Mouse (Mus musculus): ENCODE measurements around the gene Wrap73. TPM values are rescaled to one million over a fixed set of nuclear protein-coding genes. Genes with fewer than 3 reads are reported as not detected.

Gene Wrap73
- polyA plus RNA-seq, 1 experiment from 2014 or later: 17.3 TPM

DNA sequence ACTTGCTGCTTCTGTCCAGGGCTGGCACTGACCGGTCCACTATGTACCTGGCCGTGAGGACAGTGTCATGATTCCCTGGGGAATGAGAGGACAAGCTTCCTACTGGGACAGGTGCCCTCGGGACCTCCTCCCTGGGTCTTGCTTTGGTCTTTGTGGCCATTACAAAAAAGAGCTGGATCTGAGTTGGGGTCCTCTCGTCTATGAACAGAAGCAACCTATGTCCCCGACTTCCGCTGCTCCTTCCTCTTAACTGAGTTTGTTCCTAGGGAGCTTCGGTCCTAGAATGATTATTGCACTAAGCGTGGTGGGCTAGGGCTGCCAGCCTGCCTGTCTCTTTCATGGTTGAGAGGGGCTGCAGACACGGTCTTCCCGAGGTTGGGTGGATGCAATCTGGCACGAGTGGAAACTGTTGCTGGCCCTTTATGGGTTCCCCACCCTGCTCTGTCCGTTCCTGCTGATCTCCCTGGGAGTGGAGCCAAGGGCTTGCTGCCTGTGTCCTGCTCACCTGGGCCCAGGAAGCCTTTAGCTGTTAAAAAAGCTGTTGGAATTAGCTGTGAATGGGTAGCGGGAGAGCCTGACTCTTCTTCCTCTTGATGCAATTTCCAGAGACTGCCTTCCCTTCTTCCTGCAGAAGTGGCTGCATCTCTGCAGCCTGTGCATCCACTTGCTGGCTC, 29.9 kb downstream of the Wrap73 start:
- Histone ChIP-seq H3K4me2 (replicated peaks; ENCODE audit: low read depth) (peak overlapping the region; percentile 68), H3K4me1 (replicated peaks; ENCODE audit: control insufficient read depth, insufficient read depth) (peaks cover 4% of the 10 kb centered on the region; the same call in 1 of the 2 replicates), H3K9ac (ENCODE audit: low read length) (no peak overlapping the region), H3K9me3 (ENCODE audit: control insufficient read depth, low read length) (no peaks in the 10 kb centered on the region), H3K27ac (replicated peaks) (no peak overlapping the region), H3K36me3 (ENCODE audit: control insufficient read depth, insufficient read depth, low read length) (no peaks in the 10 kb centered on the region), H3K27me3 (ENCODE audit: control insufficient read depth, insufficient read depth, low read length) (peaks cover 11% of the 10 kb centered on the region; the same call in 1 of the 2 replicates), H3K4me3 (ENCODE audit: low read depth, low read length) (peak overlapping the region; percentile 47; the same call in 1 of the 2 replicates)
- TF ChIP-seq CTCF (IDR thresholded peaks at IDR 0.05; ENCODE audit: low read depth): no peak
- no peak for TF ChIP-seq EP300 (optimal IDR thresholded peaks at IDR 0.05)
- DNase-seq (ENCODE audit: low spot score) (no peak), ATAC-seq (ENCODE audit: low FRiP score, low TSS enrichment) (no peak)
- 38% methylated on average over 13 of the region's 13 CpGs for WGBS

DNA sequence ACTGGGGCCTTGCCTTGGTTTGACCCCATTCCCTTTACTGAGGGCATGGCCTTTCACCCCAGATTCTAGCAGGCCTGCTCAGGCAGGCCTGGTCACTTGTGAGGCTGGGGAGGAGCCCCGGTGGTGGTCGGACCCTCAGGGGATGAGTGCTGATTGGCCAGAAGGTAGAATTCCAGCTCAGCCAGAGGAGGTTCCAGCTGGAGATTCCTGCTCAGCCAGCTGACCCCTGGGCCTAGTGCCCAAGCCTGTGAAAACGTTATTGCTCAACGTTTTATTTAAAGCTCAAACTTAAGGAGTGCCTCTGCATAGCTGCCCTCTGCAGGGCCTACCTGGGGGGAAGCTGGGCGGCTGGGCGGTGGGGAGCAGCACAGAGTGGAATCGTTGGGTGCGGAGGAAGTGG, 35.1 kb downstream of the Wrap73 start:
- 52% methylated on average over 8 of the region's 8 CpGs for WGBS
- H3K9me3 ChIP-seq (ENCODE audit: control insufficient read depth, low read length): no peaks in the 10 kb centered on the region
- DNase-seq (ENCODE audit: low spot score) (no peak), ATAC-seq (ENCODE audit: low FRiP score, low TSS enrichment) (peak; percentile 68)
- H3K27me3 ChIP-seq (ENCODE audit: control insufficient read depth, insufficient read depth, low read length): no peaks in the 10 kb centered on the region
- no peak overlapping the region for H3K9ac ChIP-seq (ENCODE audit: low read length)
- H3K4me2 ChIP-seq (replicated peaks; ENCODE audit: low read depth): no peak overlapping the region
- TF ChIP-seq CTCF (IDR thresholded peaks at IDR 0.05; ENCODE audit: low read depth) (no peak), EP300 (optimal IDR thresholded peaks at IDR 0.05) (no peak)
- no peaks in the 10 kb centered on the region for H3K36me3 ChIP-seq (ENCODE audit: control insufficient read depth, insufficient read depth, low read length)
- H3K27ac ChIP-seq (replicated peaks): no peak overlapping the region
- H3K4me3 ChIP-seq (ENCODE audit: low read depth, low read length): no peak overlapping the region
- H3K4me1 ChIP-seq (replicated peaks; ENCODE audit: control insufficient read depth, insufficient read depth): no peaks in the 10 kb centered on the region

DNA sequence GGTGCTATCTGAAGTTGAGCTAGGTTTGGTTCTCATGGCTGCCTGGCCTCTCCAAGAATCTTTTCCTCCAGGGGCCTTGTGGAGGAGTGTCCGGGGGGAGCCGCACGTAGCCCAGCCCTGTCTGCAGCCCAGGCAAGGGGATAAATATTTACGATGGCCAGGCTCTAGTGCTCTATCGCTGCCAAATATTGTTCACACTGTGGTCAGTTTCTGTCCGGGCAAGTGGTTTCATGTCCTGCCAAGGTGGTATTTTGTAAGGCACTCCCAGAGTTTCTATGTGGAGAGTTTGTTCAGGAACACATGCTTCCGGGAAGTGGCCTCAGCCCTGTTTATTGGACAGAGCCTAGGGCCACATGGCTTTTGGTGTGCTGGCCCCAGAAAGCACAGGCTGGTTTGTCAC, 38.8 kb downstream of the Wrap73 start:
- no peak overlapping the region for H3K4me3 ChIP-seq (ENCODE audit: low read depth, low read length)
- WGBS: 42% methylated on average over 7 of the region's 7 CpGs
- TF ChIP-seq CTCF (IDR thresholded peaks at IDR 0.05; ENCODE audit: low read depth) (no peak), EP300 (optimal IDR thresholded peaks at IDR 0.05) (no peak)
- no peaks in the 10 kb centered on the region for H3K9me3 ChIP-seq (ENCODE audit: control insufficient read depth, low read length)
- no peaks in the 10 kb centered on the region for H3K36me3 ChIP-seq (ENCODE audit: control insufficient read depth, insufficient read depth, low read length)
- no peak for ATAC-seq (ENCODE audit: low FRiP score, low TSS enrichment)
- DNase-seq (ENCODE audit: low spot score): no peak
- no peaks in the 10 kb centered on the region for H3K4me1 ChIP-seq (replicated peaks; ENCODE audit: control insufficient read depth, insufficient read depth)
- no peaks in the 10 kb centered on the region for H3K27me3 ChIP-seq (ENCODE audit: control insufficient read depth, insufficient read depth, low read length)
- no peak overlapping the region for H3K4me2 ChIP-seq (replicated peaks; ENCODE audit: low read depth)
- no peak overlapping the region for H3K9ac ChIP-seq (ENCODE audit: low read length)
- H3K27ac ChIP-seq (replicated peaks): no peak overlapping the region

DNA sequence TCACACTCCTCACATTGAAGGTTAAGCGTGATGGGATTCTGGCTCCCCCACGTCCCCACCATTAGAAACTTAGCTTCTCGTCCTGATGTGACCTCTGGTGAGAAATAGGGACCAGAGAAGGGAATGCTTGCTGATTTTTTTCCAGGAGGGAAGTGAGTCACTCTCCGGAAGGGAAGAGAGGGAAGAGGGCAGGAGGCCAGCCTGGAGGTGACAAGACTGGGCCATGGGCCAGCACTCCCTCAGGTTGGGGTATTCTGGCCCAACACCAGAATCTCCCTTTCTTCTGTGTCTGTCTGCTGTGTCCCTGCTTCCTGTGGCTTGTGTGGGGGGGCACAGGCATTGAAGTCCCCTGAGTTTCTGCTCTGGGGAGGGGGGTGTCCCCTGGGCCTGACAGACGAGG, 41.4 kb downstream of the Wrap73 start:
- ATAC-seq (ENCODE audit: low FRiP score, low TSS enrichment) (no peak), DNase-seq (ENCODE audit: low spot score) (no peak)
- WGBS: 59% methylated on average over 5 of the region's 5 CpGs
- no peaks in the 10 kb centered on the region for H3K4me1 ChIP-seq (replicated peaks; ENCODE audit: control insufficient read depth, insufficient read depth)
- no peaks in the 10 kb centered on the region for H3K27me3 ChIP-seq (ENCODE audit: control insufficient read depth, insufficient read depth, low read length)
- H3K4me3 ChIP-seq (ENCODE audit: low read depth, low read length): no peak overlapping the region
- H3K36me3 ChIP-seq (ENCODE audit: control insufficient read depth, insufficient read depth, low read length): no peaks in the 10 kb centered on the region
- no peaks in the 10 kb centered on the region for H3K9me3 ChIP-seq (ENCODE audit: control insufficient read depth, low read length)
- no peak overlapping the region for H3K4me2 ChIP-seq (replicated peaks; ENCODE audit: low read depth)
- H3K9ac ChIP-seq (ENCODE audit: low read length): no peak overlapping the region
- H3K27ac ChIP-seq (replicated peaks): no peak overlapping the region
- no peak for TF ChIP-seq EP300 (optimal IDR thresholded peaks at IDR 0.05)
- no peak for TF ChIP-seq CTCF (IDR thresholded peaks at IDR 0.05; ENCODE audit: low read depth)

DNA sequence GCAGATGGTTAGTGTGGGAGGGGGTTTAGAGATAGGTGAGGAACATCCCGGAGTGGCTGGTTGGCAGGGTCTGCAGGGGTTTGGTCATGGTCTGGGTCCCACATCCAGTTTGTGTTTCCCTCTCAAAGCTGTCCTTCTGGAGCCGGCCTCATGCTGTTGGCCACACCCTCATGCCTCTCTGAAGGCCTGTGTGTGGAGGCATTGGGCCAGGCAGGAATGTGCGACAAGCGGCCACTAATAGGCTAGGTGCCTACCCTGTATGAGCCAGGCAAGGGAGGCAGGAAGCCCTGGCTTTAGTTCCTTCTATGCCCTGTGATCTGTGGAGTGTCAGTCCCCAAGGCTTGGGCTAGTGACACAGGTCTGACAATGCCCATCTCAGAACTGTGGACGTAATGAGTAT, 42.8 kb downstream of the Wrap73 start:
- 66% methylated on average over 5 of the region's 5 CpGs for WGBS
- H3K4me2 ChIP-seq (replicated peaks; ENCODE audit: low read depth): no peak overlapping the region

DNA sequence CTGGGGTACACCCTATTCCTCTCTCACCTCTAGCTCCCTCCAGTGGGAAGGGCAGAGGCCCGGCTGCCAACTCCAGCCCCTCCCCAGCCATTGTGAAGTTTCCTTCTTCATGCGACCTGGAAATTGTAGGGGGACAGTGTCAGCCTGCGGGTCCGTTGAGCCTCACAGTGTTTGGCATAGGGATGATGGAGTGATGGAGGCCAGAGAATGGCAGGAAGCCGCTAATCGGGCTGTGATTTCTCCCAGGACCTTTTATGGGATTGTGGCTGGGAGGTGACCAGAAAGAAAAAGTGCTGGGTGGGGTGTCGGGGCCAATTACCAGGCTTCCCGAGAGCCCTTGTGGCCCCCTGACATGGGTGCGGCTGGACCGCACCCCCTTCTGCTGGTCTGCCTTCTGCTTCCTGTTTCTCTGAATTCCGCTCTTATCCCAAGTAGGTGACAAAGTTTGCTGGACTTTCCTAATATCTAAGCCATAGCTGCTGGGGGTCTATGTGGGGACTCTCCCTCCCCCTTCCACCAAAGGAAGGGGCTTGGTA, 43.9 kb downstream of the Wrap73 start:
- Histone ChIP-seq H3K36me3 (ENCODE audit: control insufficient read depth, insufficient read depth, low read length) (no peaks in the 10 kb centered on the region), H3K27me3 (ENCODE audit: control insufficient read depth, insufficient read depth, low read length) (no peaks in the 10 kb centered on the region), H3K4me3 (ENCODE audit: low read depth, low read length) (no peak overlapping the region), H3K9ac (ENCODE audit: low read length) (no peak overlapping the region), H3K9me3 (ENCODE audit: control insufficient read depth, low read length) (no peaks in the 10 kb centered on the region), H3K4me1 (replicated peaks; ENCODE audit: control insufficient read depth, insufficient read depth) (no peaks in the 10 kb centered on the region), H3K4me2 (replicated peaks; ENCODE audit: low read depth) (no peak overlapping the region), H3K27ac (replicated peaks) (no peak overlapping the region)
- ATAC-seq (ENCODE audit: low FRiP score, low TSS enrichment): no peak
- 54% methylated on average over 11 of the region's 11 CpGs for WGBS
- DNase-seq (ENCODE audit: low spot score): no peak
- no peak for TF ChIP-seq EP300 (optimal IDR thresholded peaks at IDR 0.05)
- TF ChIP-seq CTCF (IDR thresholded peaks at IDR 0.05; ENCODE audit: low read depth): no peak

More for the DNA sequence above, 42.8 kb downstream of the Wrap73 start:
- Histone ChIP-seq H3K36me3 (ENCODE audit: control insufficient read depth, insufficient read depth, low read length) (no peaks in the 10 kb centered on the region), H3K9me3 (ENCODE audit: control insufficient read depth, low read length) (no peaks in the 10 kb centered on the region), H3K27ac (replicated peaks) (no peak overlapping the region), H3K27me3 (ENCODE audit: control insufficient read depth, insufficient read depth, low read length) (no peaks in the 10 kb centered on the region), H3K4me3 (ENCODE audit: low read depth, low read length) (no peak overlapping the region), H3K9ac (ENCODE audit: low read length) (no peak overlapping the region), H3K4me1 (replicated peaks; ENCODE audit: control insufficient read depth, insufficient read depth) (no peaks in the 10 kb centered on the region)
- TF ChIP-seq CTCF (IDR thresholded peaks at IDR 0.05; ENCODE audit: low read depth): no peak
- no peak for TF ChIP-seq EP300 (optimal IDR thresholded peaks at IDR 0.05)
- no peak for DNase-seq (ENCODE audit: low spot score)
- ATAC-seq (ENCODE audit: low FRiP score, low TSS enrichment): no peak
